Mouse (Mus musculus) forebrain, embryonic 13.5 days (tissue): Measurements from ENCODE around the gene Tap1. TPM values are rescaled to one million over a fixed set of nuclear protein-coding genes. Genes with fewer than 3 reads are reported as not detected.
"Not testable (repeated sequence)": the region's sequence is repeated elsewhere in the genome, so short reads cannot be mapped to it uniquely, and the experiment has no call there.

Experiments
- ATAC-seq: fragments of 200-750 bp; cut with Nextera tagmentation; 2 replicates; pipeline ENCODE4 v1.8.0; 2017
- H3K27ac ChIP-seq: fragments of 300-500 bp; sonication (generic); 2 replicates; pipeline ENCODE4 v1.5.1; 2015; ENCODE audit warnings: inconsistent platforms, mild to moderate bottlenecking, moderate library complexity
- H3K27me3 ChIP-seq: fragments of 300-500 bp; sonication (generic); 2 replicates; pipeline ENCODE4 v1.6.1; 2015; ENCODE audit warnings: mild to moderate bottlenecking, inconsistent platforms
- H3K36me3 ChIP-seq: fragments of 300-500 bp; sonication (generic); 2 replicates; pipeline ENCODE4 v1.6.1; 2015; ENCODE audit warnings: mild to moderate bottlenecking, inconsistent platforms; ENCODE audit not compliant: poor library complexity, severe bottlenecking
- H3K4me1 ChIP-seq: fragments of 300-500 bp; sonication (generic); 2 replicates; pipeline ENCODE4 v1.6.1; 2015; ENCODE audit warnings: inconsistent platforms
- H3K4me2 ChIP-seq: fragments of 300-500 bp; sonication (generic); 2 replicates; pipeline ENCODE4 v1.6.1; 2015; ENCODE audit warnings: inconsistent platforms, mild to moderate bottlenecking, moderate library complexity
- H3K4me3 ChIP-seq: fragments of 300-500 bp; sonication (generic); 2 replicates; pipeline ENCODE4 v1.5.1; 2015; ENCODE audit warnings: mild to moderate bottlenecking, inconsistent platforms
- H3K9ac ChIP-seq: fragments of 300-500 bp; sonication (generic); 2 replicates; pipeline ENCODE4 v1.6.1; 2015; ENCODE audit warnings: mild to moderate bottlenecking, inconsistent platforms
- H3K9me3 ChIP-seq: fragments of 300-500 bp; sonication (generic); replicated peaks from 2 replicates; pipeline ENCODE4 v1.6.1; 2016; ENCODE audit warnings: inconsistent platforms
- WGBS: fragments of 180-500 bp; shearing (Covaris S2); methylation state at CpG from one replicate; pipeline ENCODE4 v1.1.7; 2015; 5-methylcytosine and 5-hydroxymethylcytosine counted together
- polyA plus RNA-seq: library from polyadenylated mRNA; unstranded; fragments of >200 nt; fragmentation: Nextera tagmentation; extraction: Ambion mirVana; gene quantifications from 2 replicates; pipeline ENCODE4 v1.2.1, GENCODE M21; 2015

Tap1 gene
- polyA plus RNA-seq: 0.84 and 0.94 TPM in 2 replicates

GRCm38 (mm10) chr17:34187261-34187916 lies at the start of gene Tap1, which contains the start of gene Psmb9:
Gene Tap1 (plus strand): TSS chr17:34187553.
Gene Psmb9 (minus strand): TSS chr17:34187764.
- Histone ChIP-seq H3K4me2 (peak within 1 kb of the TSS; percentile 81), H3K4me1 (peaks cover 16% of the 10 kb centered on the region), H3K4me3 (peak within 1 kb of the TSS; percentile 46), H3K27me3 (peaks cover 86% of the 10 kb centered on the region), H3K27ac (no peak within 1 kb of the TSS), H3K36me3 (no peaks in the 10 kb centered on the region), H3K9me3 (no peaks in the 10 kb centered on the region), H3K9ac (peak within 1 kb of the TSS; percentile 61)
- ATAC-seq: peak; percentile 97
- under 1% methylated on average over 46 of the region's 46 CpGs for WGBS

GRCm38 (mm10) chr17:34137601-34138000 lies 49.8 kb upstream of the Tap1 start:
- H3K4me3 ChIP-seq: no peak overlapping the region
- H3K4me2 ChIP-seq: no peak overlapping the region
- H3K27ac ChIP-seq: no peak overlapping the region
- H3K27me3 ChIP-seq: peaks cover 57% of the 10 kb centered on the region
- no peaks in the 10 kb centered on the region for H3K36me3 ChIP-seq
- ATAC-seq: no peak
- 85% methylated on average over 7 of the region's 7 CpGs for WGBS
- peaks cover 17% of the 10 kb centered on the region for H3K4me1 ChIP-seq
- H3K9me3 ChIP-seq: no peaks in the 10 kb centered on the region
- H3K9ac ChIP-seq: no peak overlapping the region; the same call in 1 of the 2 replicates

GRCm38 (mm10) chr17:34138655-34139054 lies 48.7 kb upstream of the Tap1 start:
- no peak for ATAC-seq
- Histone ChIP-seq H3K4me2 (no peak overlapping the region), H3K9ac (no peak overlapping the region), H3K27me3 (peaks cover 57% of the 10 kb centered on the region), H3K36me3 (no peaks in the 10 kb centered on the region), H3K27ac (no peak overlapping the region), H3K4me3 (no peak overlapping the region), H3K9me3 (no peaks in the 10 kb centered on the region), H3K4me1 (peaks cover 17% of the 10 kb centered on the region)
- whole genome bisulfite sequencing: 78% methylated on average over 7 of the region's 7 CpGs

- H3K4me2 ChIP-seq: peak overlapping the region; percentile 57
- no peaks in the 10 kb centered on the region for H3K36me3 ChIP-seq
- H3K9me3 ChIP-seq: no peaks in the 10 kb centered on the region
- peak overlapping the region; percentile 30 for H3K4me3 ChIP-seq
- H3K9ac ChIP-seq: peak overlapping the region; percentile 48
- WGBS: 2% methylated on average over 16 of the region's 16 CpGs
- peaks cover 57% of the 10 kb centered on the region for H3K27me3 ChIP-seq
- no peak for ATAC-seq
- H3K27ac ChIP-seq: no peak overlapping the region
- H3K4me1 ChIP-seq: peaks cover 17% of the 10 kb centered on the region
These were observed 47.9 kb upstream of the Tap1 start for GRCm38 (mm10) chr17:34139416-34139815.

GRCm38 (mm10) chr17:34140240-34140639 lies 47.1 kb upstream of the Tap1 start:
- Histone ChIP-seq H3K4me2 (peak overlapping the region; percentile 57), H3K9ac (no peak overlapping the region), H3K27me3 (peaks cover 57% of the 10 kb centered on the region), H3K36me3 (no peaks in the 10 kb centered on the region), H3K27ac (no peak overlapping the region), H3K4me1 (peaks cover 17% of the 10 kb centered on the region), H3K4me3 (no peak overlapping the region), H3K9me3 (no peaks in the 10 kb centered on the region)
- WGBS: 15% methylated on average over 5 of the region's 5 CpGs
- no peak for ATAC-seq

GRCm38 (mm10) chr17:34141448-34141847 lies 45.9 kb upstream of the Tap1 start:
- Histone ChIP-seq H3K4me1 (peaks cover 13% of the 10 kb centered on the region), H3K4me3 (no peak overlapping the region), H3K27ac (no peak overlapping the region), H3K4me2 (no peak overlapping the region), H3K27me3 (peaks cover 51% of the 10 kb centered on the region), H3K36me3 (no peaks in the 10 kb centered on the region), H3K9ac (no peak overlapping the region), H3K9me3 (no peaks in the 10 kb centered on the region)
- 56% methylated on average over 4 of the region's 4 CpGs for WGBS
- ATAC-seq: no peak

GRCm38 (mm10) chr17:34142456-34143010 lies 44.8 kb upstream of the Tap1 start:
- WGBS: 83% methylated on average over 7 of the region's 7 CpGs
- Histone ChIP-seq H3K4me2 (no peak overlapping the region), H3K27me3 (peaks cover 41% of the 10 kb centered on the region), H3K9ac (no peak overlapping the region), H3K27ac (no peak overlapping the region; the same call in 1 of the 2 replicates), H3K4me3 (no peak overlapping the region), H3K4me1 (peaks cover 13% of the 10 kb centered on the region), H3K36me3 (no peaks in the 10 kb centered on the region), H3K9me3 (no peaks in the 10 kb centered on the region)
- ATAC-seq: no peak

GRCm38 (mm10) chr17:34143033-34143432 lies 44.3 kb upstream of the Tap1 start, which contains the start of gene H2-DMb2:
Gene H2-DMb2 (plus strand): TSS chr17:34143307.
- peaks cover 36% of the 10 kb centered on the region for H3K27me3 ChIP-seq
- no peak within 1 kb of the TSS for H3K4me3 ChIP-seq
- WGBS: 30% methylated on average over 7 of the region's 7 CpGs
- no peaks in the 10 kb centered on the region for H3K36me3 ChIP-seq
- ATAC-seq: no peak
- H3K4me1 ChIP-seq: peaks cover 13% of the 10 kb centered on the region
- H3K9me3 ChIP-seq: no peaks in the 10 kb centered on the region
- H3K9ac ChIP-seq: no peak within 1 kb of the TSS
- H3K4me2 ChIP-seq: no peak within 1 kb of the TSS
- H3K27ac ChIP-seq: no peak within 1 kb of the TSS; the same call in 1 of the 2 replicates

GRCm38 (mm10) chr17:34143461-34143860 lies 43.9 kb upstream of the Tap1 start:
- Histone ChIP-seq H3K4me1 (peaks cover 13% of the 10 kb centered on the region), H3K4me3 (no peak overlapping the region), H3K4me2 (no peak overlapping the region), H3K27me3 (peaks cover 31% of the 10 kb centered on the region), H3K9me3 (no peaks in the 10 kb centered on the region), H3K36me3 (no peaks in the 10 kb centered on the region), H3K27ac (no peak overlapping the region), H3K9ac (no peak overlapping the region)
- no peak for ATAC-seq
- 45% methylated on average over 3 of the region's 5 CpGs for WGBS

GRCm38 (mm10) chr17:34144221-34144620 lies 43.1 kb upstream of the Tap1 start:
- H3K36me3 ChIP-seq, H3K27ac ChIP-seq, ATAC-seq, H3K4me3 ChIP-seq, H3K9ac ChIP-seq, H3K4me1 ChIP-seq, H3K4me2 ChIP-seq, H3K9me3 ChIP-seq: not testable (repeated sequence)
- 91% methylated on average over 4 of the region's 4 CpGs for WGBS
- peaks cover 24% of the 10 kb centered on the region for H3K27me3 ChIP-seq

- WGBS: 67% methylated on average over 3 of the region's 3 CpGs
- Histone ChIP-seq H3K27ac (no peak overlapping the region), H3K9me3 (no peaks in the 10 kb centered on the region), H3K36me3 (no peaks in the 10 kb centered on the region), H3K27me3 (peaks cover 16% of the 10 kb centered on the region), H3K4me3 (no peak overlapping the region), H3K4me2 (no peak overlapping the region), H3K9ac (no peak overlapping the region), H3K4me1 (peaks cover 2% of the 10 kb centered on the region)
- no peak for ATAC-seq
These were observed 42.4 kb upstream of the Tap1 start for GRCm38 (mm10) chr17:34144960-34145371.

GRCm38 (mm10) chr17:34152923-34153322 lies 34.4 kb upstream of the Tap1 start, which contains the start of gene H2-DMb1:
Gene H2-DMb1 (plus strand): TSS chr17:34153072.
- H3K27me3 ChIP-seq: no peaks in the 10 kb centered on the region
- 61% methylated on average over 4 of the region's 4 CpGs for WGBS

More at GRCm38 (mm10) chr17:34152923-34153322, 34.4 kb upstream of the Tap1 start, which contains the start of gene H2-DMb1:
- Histone ChIP-seq H3K4me3 (no peak within 1 kb of the TSS), H3K4me2 (no peak within 1 kb of the TSS), H3K4me1 (no peaks in the 10 kb centered on the region), H3K27ac (no peak within 1 kb of the TSS), H3K9me3 (no peaks in the 10 kb centered on the region), H3K36me3 (no peaks in the 10 kb centered on the region), H3K9ac (no peak within 1 kb of the TSS)
- no peak for ATAC-seq
